Mouse (Mus musculus) C2C12 (cell line): Measurements from ENCODE around the gene Prl7c1. TPM values are rescaled to one million over a fixed set of nuclear protein-coding genes. Genes with fewer than 3 reads are reported as not detected.
"Not testable (repeated sequence)": the region's sequence is repeated elsewhere in the genome, so short reads cannot be mapped to it uniquely, and the experiment has no call there.

Experiments used
- H3K27me3 ChIP-seq: one replicate; pipeline ENCODE4 v1.6.1; 2011; ENCODE audit not compliant: control insufficient read depth, insufficient read depth, insufficient read length
- H3K36me3 ChIP-seq: one replicate; pipeline ENCODE4 v1.6.1; 2011; ENCODE audit not compliant: control insufficient read depth, insufficient read depth
- H3K4me3 ChIP-seq: one replicate; pipeline ENCODE4 v1.5.1; 2011; ENCODE audit warnings: mild to moderate bottlenecking, control low read depth; ENCODE audit not compliant: poor library complexity, insufficient read depth, severe bottlenecking
- H3K79me2 ChIP-seq: one replicate; pipeline ENCODE4 v1.6.1; 2011; ENCODE audit not compliant: control insufficient read depth, insufficient read depth
- H3K79me3 ChIP-seq: one replicate; pipeline ENCODE4 v1.6.1; 2011; ENCODE audit warnings: low read depth, control low read depth
- H3ac ChIP-seq: one replicate; pipeline ENCODE3; 2011; ENCODE audit warnings: low read depth; ENCODE audit not compliant: control insufficient read depth, insufficient read length
- CEBPB ChIP-seq: IDR thresholded peaks from one replicate; pipeline ENCODE4 v1.6.1; 2011; ENCODE audit warnings: low read depth, mild to moderate bottlenecking, control low read depth, moderate library complexity
- CTCF ChIP-seq: IDR thresholded peaks from one replicate; pipeline ENCODE4 v1.5.1; 2011; ENCODE audit not compliant: control insufficient read depth, insufficient read depth, insufficient read length
- FOSL1 ChIP-seq: IDR thresholded peaks from one replicate; pipeline ENCODE4 v1.8.0; 2011; ENCODE audit warnings: mild to moderate bottlenecking, low read length; ENCODE audit not compliant: poor library complexity, insufficient read depth, severe bottlenecking
- MAX ChIP-seq: IDR thresholded peaks from one replicate; pipeline ENCODE4 v1.6.1; 2011; ENCODE audit warnings: mild to moderate bottlenecking, control low read depth
- MYOD1 ChIP-seq: IDR thresholded peaks from one replicate; pipeline ENCODE4 v1.6.1; 2011; ENCODE audit warnings: low read depth; ENCODE audit not compliant: control insufficient read depth, insufficient read length
- MYOG ChIP-seq: IDR thresholded peaks from one replicate; pipeline ENCODE4 v1.6.1; 2011; ENCODE audit not compliant: control insufficient read depth, insufficient read length; ENCODE audit errors: extremely low read depth
- USF1 ChIP-seq: IDR thresholded peaks from one replicate; pipeline ENCODE4 v1.6.1; 2011; ENCODE audit warnings: low read depth, mild to moderate bottlenecking, control low read depth, moderate library complexity
- long read RNA-seq, 2 experiments: library from polyadenylated mRNA; unstranded; transcript quantifications; one replicate each; pipeline ENCODE4 v2.0.0; 2019 to 2020
- polyA plus RNA-seq: library from polyadenylated mRNA; unstranded; fragments of >200 nt; fragmentation: generic; extraction: Trizol; gene quantifications from one replicate; pipeline ENCODE4 v1.2.1, GENCODE M21; 2012; ENCODE audit warnings: missing spikeins

The Prl7c1 gene
- not detected for polyA plus RNA-seq
- long read RNA-seq, experiment 1 = 0 reads
- long read RNA-seq, experiment 2 = 0 reads

- H3K4me3 ChIP-seq, H3K79me3 ChIP-seq, H3K79me2 ChIP-seq, H3ac ChIP-seq, H3K27me3 ChIP-seq, H3K36me3 ChIP-seq: not testable (repeated sequence)
Measured at GRCm38 (mm10) chr13:27780704-27781103, at the start of gene Prl7c1. Prl7c1 (minus strand) TSS chr13:27780804.

- Histone ChIP-seq H3K79me3 (no peaks in the 10 kb centered on the region), H3ac (no peak overlapping the region), H3K36me3 (no peaks in the 10 kb centered on the region), H3K27me3 (no peaks in the 10 kb centered on the region), H3K79me2 (no peaks in the 10 kb centered on the region), H3K4me3 (no peak overlapping the region)
- TF ChIP-seq MYOD1 (peak; percentile 24), USF1 (no peak)
Measured at GRCm38 (mm10) chr13:27802765-27803164, 22.2 kb upstream of the Prl7c1 start.

- Histone ChIP-seq H3ac (no peak within 1 kb of the TSS), H3K79me3 (no peaks in the 10 kb centered on the region)
- TF ChIP-seq CEBPB = no peak
- TF ChIP-seq USF1 = no peak
Measured at GRCm38 (mm10) chr13:27801354-27801753, 20.8 kb upstream of the Prl7c1 start, which contains the start of gene Prl2a1. Prl2a1 (plus strand) TSS chr13:27801654.

GRCm38 (mm10) chr13:27799303-27799702 lies 18.7 kb upstream of the Prl7c1 start:
- H3K79me2 ChIP-seq = no peaks in the 10 kb centered on the region
- no peaks in the 10 kb centered on the region for H3K36me3 ChIP-seq
- no peak overlapping the region for H3ac ChIP-seq
- H3K4me3 ChIP-seq = no peak overlapping the region
- H3K27me3 ChIP-seq = no peaks in the 10 kb centered on the region
- TF ChIP-seq CEBPB = peak; percentile 73
- peak; percentile 16 for TF ChIP-seq FOSL1
- no peak for TF ChIP-seq USF1
- TF ChIP-seq MYOG = no peak
- TF ChIP-seq MAX = no peak
- H3K79me3 ChIP-seq = no peaks in the 10 kb centered on the region

More at GRCm38 (mm10) chr13:27801354-27801753, 20.8 kb upstream of the Prl7c1 start, which contains the start of gene Prl2a1:
- Histone ChIP-seq H3K79me2 (no peaks in the 10 kb centered on the region), H3K36me3 (no peaks in the 10 kb centered on the region), H3K4me3 (no peak within 1 kb of the TSS), H3K27me3 (no peaks in the 10 kb centered on the region)

GRCm38 (mm10) chr13:27734512-27735186 lies 46.0 kb downstream of the Prl7c1 start:
- Histone ChIP-seq H3K27me3 (no peaks in the 10 kb centered on the region), H3K79me2 (no peaks in the 10 kb centered on the region), H3ac (no peak overlapping the region), H3K36me3 (no peaks in the 10 kb centered on the region), H3K4me3 (no peak overlapping the region), H3K79me3 (no peaks in the 10 kb centered on the region)
- TF ChIP-seq USF1 = peak; percentile 3
- TF ChIP-seq CEBPB = no peak
- TF ChIP-seq MAX = peak; percentile 80
- TF ChIP-seq CTCF = no peak
- TF ChIP-seq MYOG = no peak
- peak; percentile 61 for TF ChIP-seq FOSL1
- TF ChIP-seq MYOD1 = peak; percentile 91

- not testable (repeated sequence) for H3K4me3 ChIP-seq, H3K79me2 ChIP-seq
Measured at GRCm38 (mm10) chr13:27730286-27730959, 50.2 kb downstream of the Prl7c1 start.

GRCm38 (mm10) chr13:27725057-27725456 lies 55.5 kb downstream of the Prl7c1 start:
- H3K27me3 ChIP-seq, H3K36me3 ChIP-seq, H3K4me3 ChIP-seq: not testable (repeated sequence)

More at GRCm38 (mm10) chr13:27730286-27730959, 50.2 kb downstream of the Prl7c1 start:
- H3ac ChIP-seq, H3K27me3 ChIP-seq, H3K36me3 ChIP-seq, H3K79me3 ChIP-seq: not testable (repeated sequence)
- TF ChIP-seq FOSL1 = peak; percentile 46
- peak; percentile 82 for TF ChIP-seq USF1

More at GRCm38 (mm10) chr13:27725057-27725456, 55.5 kb downstream of the Prl7c1 start:
- not testable (repeated sequence) for H3K79me2 ChIP-seq, H3K79me3 ChIP-seq, H3ac ChIP-seq
